Mouse (Mus musculus) cerebral cortex, adult 2 months (tissue): ENCODE measurements around the gene Gm10100.

Source experiments
- WGBS: fragments of 180-500 bp; shearing (Covaris S2); methylation state at CpG from one replicate; pipeline ENCODE4 v1.1.7; 2018; 5-methylcytosine and 5-hydroxymethylcytosine counted together

The Gm10100 gene

DNA sequence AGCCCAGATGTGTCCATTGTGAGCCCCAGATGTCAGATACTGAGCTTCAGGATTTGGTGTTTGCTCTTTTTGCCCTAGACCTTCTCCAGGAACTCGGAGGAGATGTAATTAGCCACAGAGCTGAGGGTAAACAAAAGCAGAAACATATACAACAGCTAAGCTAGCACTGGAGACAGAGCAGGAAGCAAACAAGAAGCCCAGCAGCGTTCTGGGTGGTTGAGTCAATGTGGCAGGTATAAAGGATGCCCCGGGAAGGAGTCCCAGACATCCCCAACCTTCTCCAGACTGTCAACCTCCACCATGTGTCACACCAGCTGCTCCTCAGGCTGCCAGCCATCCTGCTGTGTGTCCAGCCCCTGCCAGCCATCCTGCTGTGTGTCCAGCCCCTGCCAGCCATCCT lies at the start of gene Gm10100:
TSS of gene Gm10100 (plus strand) at position 301 of the 400 bp plus-strand sequence.
- WGBS = 36% methylated on average over 3 of the region's 3 CpGs

DNA sequence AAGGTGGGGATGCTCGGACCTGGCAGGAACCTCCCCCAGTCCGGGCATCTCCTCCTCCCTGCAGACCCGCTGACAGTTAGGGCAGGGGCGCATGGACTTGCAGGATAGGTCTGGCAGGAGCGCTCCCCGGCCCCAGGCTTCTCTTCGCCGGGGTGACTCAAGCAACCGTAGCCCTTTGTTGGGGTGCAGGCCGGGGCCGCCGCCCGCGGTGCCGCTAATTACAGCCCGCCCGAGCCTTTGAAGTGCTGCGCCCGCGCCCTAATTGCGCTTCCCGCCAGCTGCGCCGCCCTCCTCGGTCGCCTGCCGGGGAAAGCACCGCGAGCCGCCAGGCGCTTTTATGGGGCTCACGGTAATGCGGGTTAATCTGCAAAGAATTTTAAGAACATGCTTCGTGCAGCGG lies 48.7 kb upstream of the Gm10100 start:
- WGBS = under 1% methylated on average over 35 of the region's 35 CpGs

- 59% methylated on average over 7 of the region's 7 CpGs for WGBS
These were observed 43.3 kb upstream of the Gm10100 start for GRCm38 (mm10) chr10:77682994-77683393.

DNA sequence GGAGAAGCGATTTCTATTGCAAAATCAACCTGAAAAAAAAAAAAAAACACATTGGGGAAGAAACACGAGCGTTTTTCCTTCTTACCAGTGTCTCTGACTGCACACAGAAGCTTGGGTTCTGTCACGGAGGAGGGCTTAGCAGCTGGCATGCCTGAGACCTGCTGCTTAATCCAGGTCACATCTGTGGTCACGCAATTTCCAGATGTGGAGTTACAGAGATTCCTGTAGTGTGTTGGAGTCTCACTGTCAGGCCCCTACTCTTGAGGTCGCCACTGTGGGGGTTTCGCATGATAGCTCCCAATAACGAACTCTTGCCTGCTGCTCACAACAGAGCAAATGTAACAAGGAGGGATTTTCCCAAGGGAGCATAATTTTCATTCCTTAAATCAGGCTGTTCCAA lies 42.1 kb upstream of the Gm10100 start:
- WGBS = 31% methylated on average over 8 of the region's 8 CpGs

DNA sequence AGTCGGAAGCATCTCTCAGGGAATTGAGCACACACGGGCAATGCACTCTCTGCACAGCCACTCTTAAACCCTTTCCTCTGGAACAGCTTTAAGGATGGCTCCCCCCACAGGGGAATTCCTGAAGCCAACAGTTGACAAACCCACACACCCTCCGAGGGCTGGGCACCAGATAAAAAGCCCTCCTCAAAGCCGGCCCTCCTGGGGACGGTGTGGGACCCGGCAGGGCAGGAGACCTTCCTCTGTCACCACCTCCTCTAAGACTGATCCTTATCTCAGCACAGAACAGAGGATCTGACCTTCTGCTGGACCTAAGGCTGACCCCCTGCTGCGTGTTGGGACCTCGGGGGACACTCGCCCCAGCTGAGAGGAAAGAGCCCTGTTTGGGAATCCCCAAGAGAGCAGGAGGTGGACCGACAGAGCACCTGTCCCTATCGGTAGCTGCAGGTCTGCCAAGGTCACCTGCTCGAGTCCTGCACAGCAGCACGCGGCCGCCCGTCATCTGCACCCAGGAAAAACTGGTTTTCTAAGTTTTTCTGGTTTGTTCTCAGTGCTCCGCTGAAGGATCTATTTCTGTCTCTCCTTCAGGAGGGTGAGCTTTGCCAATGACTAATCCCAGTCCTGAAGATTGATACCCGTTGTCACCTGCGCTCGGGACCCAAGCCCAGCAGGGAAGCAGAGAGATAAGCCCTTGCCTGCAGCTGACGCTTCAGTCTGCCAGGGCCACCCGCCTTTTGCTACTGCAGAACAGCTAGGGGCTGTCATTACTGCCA lies 40.2 kb upstream of the Gm10100 start, which contains the start of gene Tspear:
TSS of gene Tspear (plus strand) at position 675 of the 770 bp plus-strand sequence.
- 15% methylated on average over 22 of the region's 22 CpGs for WGBS

GRCm38 (mm10) chr10:77687021-77687420 lies 39.3 kb upstream of the Gm10100 start:
- 55% methylated on average over 10 of the region's 10 CpGs for WGBS

DNA sequence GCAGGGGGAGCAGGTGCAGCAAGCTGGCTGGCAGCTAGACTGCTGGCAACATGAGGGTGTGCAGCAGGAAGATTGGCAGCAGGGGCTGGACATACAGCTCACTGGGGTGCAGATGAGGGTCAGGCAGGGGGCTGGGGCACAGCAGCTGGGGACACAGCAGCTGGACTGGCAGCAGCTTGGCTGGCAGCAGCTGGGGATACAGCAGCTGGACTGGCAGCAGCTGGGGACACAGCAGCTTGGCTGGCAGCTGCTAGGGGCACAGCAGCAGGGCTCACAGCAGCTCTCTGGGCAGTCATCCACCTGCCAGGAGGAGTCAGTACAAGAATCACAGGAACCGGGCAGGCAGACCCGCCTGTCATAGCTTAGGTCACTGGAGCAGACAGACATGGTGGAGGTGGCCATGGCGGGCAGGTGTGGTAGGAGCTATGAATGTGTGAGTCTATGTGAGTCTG lies 35.9 kb upstream of the Gm10100 start, which contains the start of gene Gm19402:
TSS of gene Gm19402 (minus strand) at position 402 of the 452 bp plus-strand sequence.
- 50% methylated on average over 3 of the region's 3 CpGs for WGBS

DNA sequence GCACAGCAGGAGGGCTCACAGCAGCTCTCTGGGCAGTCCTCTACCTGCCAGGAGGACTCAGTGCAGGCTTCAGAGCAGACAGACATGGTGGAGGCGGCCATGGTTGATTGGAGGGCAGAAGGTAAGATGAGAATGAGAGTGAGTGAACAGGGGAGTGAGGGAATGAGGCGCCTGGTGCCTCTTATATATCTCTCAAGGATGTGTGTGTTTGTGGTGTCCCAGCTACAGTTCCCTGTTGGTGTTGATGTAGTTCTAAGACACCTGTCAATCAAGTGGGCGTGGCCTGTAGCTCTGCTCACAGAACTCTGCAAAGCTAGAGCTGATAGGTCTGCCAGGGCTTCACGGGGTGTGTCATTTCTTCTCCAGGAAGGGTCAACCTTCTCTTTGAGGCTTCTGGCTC lies 29.2 kb upstream of the Gm10100 start, which contains the start of gene Gm9508:
TSS of gene Gm9508 (minus strand) at position 101 of the 400 bp plus-strand sequence.
- WGBS = 62% methylated on average over 4 of the region's 4 CpGs

- 96% methylated on average over 1 of the region's 1 CpGs for WGBS
These were observed 20.0 kb upstream of the Gm10100 start, which contains the start of gene Gm10272 for GRCm38 (mm10) chr10:77706326-77706725. Gene Gm10272 (plus strand): TSS chr10:77706626.

GRCm38 (mm10) chr10:77709831-77710230 lies 16.5 kb upstream of the Gm10100 start:
- 61% methylated on average over 3 of the region's 3 CpGs for WGBS

GRCm38 (mm10) chr10:77711157-77711556 lies 15.1 kb upstream of the Gm10100 start, which contains the start of gene Gm10024:
Gene Gm10024 (plus strand): TSS chr10:77711457.

DNA sequence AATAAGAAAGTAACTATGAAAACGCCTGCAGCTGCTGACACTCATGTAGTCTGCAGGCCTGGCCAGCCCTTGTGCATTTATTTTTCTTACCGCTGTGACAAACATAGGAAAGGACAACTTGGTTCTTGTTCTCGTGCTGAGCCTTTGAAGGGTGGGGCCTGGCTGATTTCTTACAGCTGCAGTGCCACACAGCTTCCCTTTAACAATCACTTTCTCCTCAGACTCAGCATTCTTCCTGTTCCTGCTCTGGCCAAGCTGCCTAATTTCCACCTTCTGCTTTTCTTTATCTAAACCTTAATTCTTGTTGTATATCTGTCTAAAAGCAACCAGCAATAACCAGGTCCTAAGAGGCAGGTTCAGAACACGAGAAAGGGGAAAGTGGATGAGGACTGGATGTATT lies 12.6 kb upstream of the Gm10100 start:
- WGBS = 65% methylated on average over 4 of the region's 4 CpGs

GRCm38 (mm10) chr10:77715507-77715906 lies 10.8 kb upstream of the Gm10100 start, which contains the start of gene Gm10142:
Gene Gm10142 (plus strand): TSS chr10:77715807.
- 71% methylated on average over 1 of the region's 1 CpGs for WGBS

DNA sequence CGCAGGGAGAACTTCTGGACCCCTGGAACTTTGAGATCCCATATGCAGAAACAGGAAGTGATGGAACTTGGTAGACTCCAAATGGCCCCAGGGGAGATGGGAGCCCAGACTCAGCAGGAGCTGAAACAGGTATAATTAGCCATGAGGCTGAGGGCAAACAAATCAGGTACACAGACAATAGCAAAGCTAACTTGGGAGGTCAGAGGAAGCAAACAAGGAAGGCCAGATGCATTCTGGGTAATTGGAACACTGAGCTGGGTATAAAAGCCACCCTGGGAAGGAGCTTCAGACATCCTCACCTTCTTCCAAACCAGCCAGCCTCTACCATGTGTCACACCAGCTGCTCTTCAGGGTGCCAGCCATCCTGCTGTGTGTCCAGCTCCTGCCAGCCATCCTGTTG lies 6.0 kb upstream of the Gm10100 start, which contains the start of gene Krtap12-1:
TSS of gene Krtap12-1 (plus strand) at position 301 of the 400 bp plus-strand sequence.
- 87% methylated on average over 1 of the region's 1 CpGs for WGBS

- 69% methylated on average over 8 of the region's 8 CpGs for WGBS
These were observed 1.4 kb upstream of the Gm10100 start for GRCm38 (mm10) chr10:77724855-77725254.

DNA sequence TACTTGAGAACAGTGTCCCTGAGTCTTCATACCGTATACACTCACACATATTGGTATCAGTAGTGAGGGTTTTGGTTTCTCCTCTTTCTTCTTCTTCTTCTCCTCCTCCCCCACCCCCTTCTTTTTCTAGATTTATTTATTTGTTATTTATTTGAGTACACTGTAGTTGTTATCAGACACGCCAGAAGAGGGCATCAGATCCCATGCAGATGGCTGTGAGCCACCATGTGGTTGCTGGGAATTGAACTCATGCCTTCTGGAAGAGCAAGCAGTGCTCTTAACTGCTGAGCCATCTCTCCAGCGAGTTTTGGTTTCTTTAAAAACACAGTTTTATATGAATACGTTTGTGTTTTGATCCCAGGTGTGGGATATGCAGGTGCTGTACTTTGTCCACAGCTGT lies 2.0 kb downstream of the Gm10100 start:
- 78% methylated on average over 4 of the region's 4 CpGs for whole genome bisulfite sequencing

DNA sequence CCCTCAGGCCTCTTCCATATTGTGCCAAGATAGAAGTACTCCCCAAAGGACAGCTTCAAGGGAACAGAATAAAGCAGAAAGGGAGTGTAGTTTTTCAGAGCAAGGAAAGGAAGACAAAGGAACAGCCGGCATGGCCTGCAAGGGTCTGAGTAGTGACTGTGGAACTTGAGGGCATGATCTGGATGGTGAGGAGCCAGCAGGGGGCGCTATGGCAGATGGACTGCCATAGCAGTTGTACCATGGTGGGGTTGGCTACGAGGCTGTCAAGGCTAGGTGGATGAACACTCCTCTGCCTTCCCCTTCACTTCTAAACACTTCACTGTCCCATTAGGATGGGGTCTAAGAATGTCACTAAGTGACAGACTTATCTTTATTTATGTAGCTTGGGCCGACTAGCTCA lies 3.0 kb downstream of the Gm10100 start:
- 52% methylated on average over 4 of the region's 4 CpGs for WGBS

DNA sequence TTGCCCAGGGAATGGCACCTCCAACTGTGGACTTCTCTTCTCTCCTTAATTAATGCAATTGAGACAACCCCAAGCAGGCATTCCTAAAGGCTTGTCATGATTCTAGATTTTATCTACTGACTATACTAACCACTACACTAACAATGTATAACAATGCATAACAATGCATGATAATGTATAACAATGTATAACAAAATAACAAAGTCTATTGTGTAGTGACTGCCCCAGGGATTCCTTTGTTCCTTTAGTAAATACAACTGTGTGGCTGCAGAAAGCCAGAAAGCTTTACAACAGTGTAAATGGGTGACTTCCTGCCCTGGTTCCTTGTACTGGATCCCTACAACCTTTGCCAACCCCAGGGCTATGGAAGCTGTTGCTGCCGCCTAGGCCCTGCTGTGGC lies 9.6 kb downstream of the Gm10100 start:
- WGBS = 94% methylated on average over 1 of the region's 1 CpGs

GRCm38 (mm10) chr10:77738929-77739328 lies 12.6 kb downstream of the Gm10100 start:
- WGBS = 89% methylated on average over 4 of the region's 4 CpGs

DNA sequence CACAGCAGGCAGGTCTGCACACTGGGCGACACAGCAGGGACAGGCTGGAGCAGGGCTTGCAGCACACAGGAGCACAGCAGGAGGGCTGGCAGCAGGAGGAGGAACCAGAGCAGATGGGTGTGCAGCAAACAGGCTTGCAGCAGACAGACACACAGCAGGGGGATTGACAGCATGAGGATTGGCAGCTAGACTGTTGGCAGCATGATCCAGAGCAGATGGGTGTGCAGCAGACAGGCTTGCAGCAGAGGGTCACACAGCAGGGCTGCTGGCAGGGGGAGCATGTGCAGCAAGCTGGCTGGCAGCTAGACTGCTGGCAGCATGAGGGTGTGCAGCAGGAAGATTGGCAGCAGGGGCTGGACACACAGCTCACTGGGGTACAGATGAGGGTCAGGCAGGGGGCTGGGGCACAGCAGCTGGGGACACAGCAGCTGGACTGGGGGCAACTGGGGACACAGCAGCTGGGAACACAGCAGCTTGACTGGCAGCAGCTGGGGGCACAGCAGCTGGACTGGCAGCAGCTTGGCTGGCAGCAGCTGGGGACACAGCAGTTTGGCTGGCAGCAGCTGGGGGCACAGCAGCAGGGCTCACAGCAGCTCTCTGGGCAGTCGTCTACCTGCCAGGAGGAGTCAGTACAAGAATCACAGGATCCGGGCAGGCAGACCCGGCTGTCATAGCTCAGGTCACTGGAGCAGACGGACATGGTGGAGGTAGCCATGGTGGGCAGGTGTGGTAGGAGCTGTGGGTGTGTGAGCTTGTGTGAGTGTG lies 15.8 kb downstream of the Gm10100 start, which contains the start of gene Gm18596:
TSS of gene Gm18596 (minus strand) at position 715 of the 765 bp plus-strand sequence.
- 63% methylated on average over 5 of the region's 5 CpGs for WGBS

DNA sequence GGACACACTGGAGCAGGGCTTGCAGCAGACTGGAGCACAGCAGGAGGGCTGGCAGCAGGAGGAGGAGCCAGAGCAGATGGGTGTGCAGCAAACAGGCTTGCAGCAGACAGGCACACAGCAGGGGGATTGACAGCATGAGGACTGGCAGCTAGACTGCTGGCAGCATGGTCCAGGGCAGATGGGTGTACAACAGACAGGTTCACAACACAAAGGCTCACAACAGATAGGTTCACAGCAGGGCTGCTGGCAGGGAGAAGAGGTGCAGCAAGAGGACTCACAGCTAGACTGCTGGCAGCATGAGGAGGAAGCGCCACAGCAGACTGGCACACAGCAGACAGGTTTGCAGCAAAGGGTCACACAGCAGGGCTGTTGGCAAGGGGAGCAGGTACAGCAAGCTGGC lies 24.4 kb downstream of the Gm10100 start:
- 48% methylated on average over 1 of the region's 1 CpGs for WGBS

DNA sequence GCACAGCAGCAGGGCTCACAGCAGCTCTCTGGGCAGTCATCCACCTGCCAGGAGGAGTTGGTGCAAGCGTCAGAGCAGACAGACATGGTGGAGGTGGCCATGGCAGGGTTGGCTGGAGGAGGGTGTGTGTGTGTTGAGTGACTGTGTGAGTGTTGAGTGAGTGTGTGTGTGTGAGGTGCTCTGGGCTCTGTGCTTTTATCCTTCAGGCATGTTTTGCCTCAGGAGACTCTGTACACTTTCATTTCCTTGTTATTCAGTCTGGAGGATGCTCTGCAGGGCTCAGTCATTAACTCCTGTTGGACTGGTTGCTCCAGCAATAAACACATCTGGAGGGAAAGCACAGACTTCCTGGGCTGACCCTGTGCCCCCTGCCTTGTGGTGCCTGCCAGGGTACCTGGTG lies 25.0 kb downstream of the Gm10100 start, which contains the start of gene Gm9736:
TSS of gene Gm9736 (minus strand) at position 101 of the 400 bp plus-strand sequence.
- 7% methylated on average over 1 of the region's 1 CpGs for WGBS
